Mouse (Mus musculus) lung, postnatal 0 days (tissue): ENCODE results near the gene Fam155a. TPM values are rescaled to one million over a fixed set of nuclear protein-coding genes. Genes with fewer than 3 reads are reported as not detected.

Experiments used
- ATAC-seq: fragments of 200-750 bp; cut with Nextera tagmentation; 2 replicates; pipeline ENCODE4 v1.8.0; 2017; ENCODE audit warnings: moderate library complexity
- DNase-seq: peaks from one replicate; pipeline ENCODE4 v3.0.0-alpha.2; 2016; ENCODE audit warnings: low spot score
- H3K27ac ChIP-seq: fragments of 300-500 bp; sonication (generic); 2 replicates; pipeline ENCODE4 v1.5.1; 2014; ENCODE audit warnings: antibody characterized with exemption, mild to moderate bottlenecking, low read length, mixed read lengths
- H3K27me3 ChIP-seq: fragments of 300-500 bp; sonication (generic); replicated peaks from 2 replicates; pipeline ENCODE4 v1.6.1; 2014; ENCODE audit warnings: low read length, mixed read lengths; ENCODE audit not compliant: insufficient read depth
- H3K36me3 ChIP-seq: fragments of 300-500 bp; sonication (generic); 2 replicates; pipeline ENCODE4 v1.6.1; 2014; ENCODE audit warnings: low read length, mixed read lengths; ENCODE audit not compliant: insufficient read depth
- H3K4me1 ChIP-seq: fragments of 300-500 bp; sonication (generic); 2 replicates; pipeline ENCODE4 v1.6.1; 2014; ENCODE audit warnings: antibody characterized with exemption, low read depth, low read length, mixed read lengths; ENCODE audit not compliant: insufficient read depth
- H3K4me2 ChIP-seq: fragments of 300-500 bp; sonication (generic); replicated peaks from 2 replicates; pipeline ENCODE4 v1.6.1; 2014; ENCODE audit warnings: low read depth, mild to moderate bottlenecking, low read length, moderate library complexity, mixed read lengths
- H3K4me3 ChIP-seq: fragments of 300-500 bp; sonication (generic); 2 replicates; pipeline ENCODE4 v1.5.1; 2014; ENCODE audit warnings: low read depth, low read length
- H3K9ac ChIP-seq: fragments of 300-500 bp; sonication (generic); replicated peaks from 2 replicates; pipeline ENCODE4 v1.6.1; 2014; ENCODE audit warnings: low read depth, mild to moderate bottlenecking
- H3K9me3 ChIP-seq: fragments of 300-500 bp; sonication (generic); 2 replicates; pipeline ENCODE4 v1.6.1; 2016; ENCODE audit warnings: low read length, mixed read lengths
- CTCF ChIP-seq: IDR thresholded peaks from 2 replicates; pipeline ENCODE4 v1.5.1; 2016; ENCODE audit warnings: antibody characterized with exemption, mild to moderate bottlenecking
- EP300 ChIP-seq: IDR thresholded peaks from 2 replicates; pipeline ENCODE4 v1.6.1; 2016; ENCODE audit warnings: antibody characterized with exemption, mild to moderate bottlenecking, control low read depth
- WGBS: fragments of 180-500 bp; shearing (Covaris S2); extraction: QIAGEN DNeasy Blood & Tissue Kit; methylation state at CpG from one replicate; pipeline ENCODE4 v1.1.7; 2014; 5-methylcytosine and 5-hydroxymethylcytosine counted together
- polyA plus RNA-seq: library from polyadenylated mRNA; unstranded; fragments of >200 nt; fragmentation: Nextera tagmentation; extraction: Ambion mirVana; gene quantifications from 2 replicates; pipeline ENCODE4 v1.2.1, GENCODE M21; 2015

Gene Fam155a
- polyA plus RNA-seq, 1 experiment from 2014 or later, result 0.11 TPM

- no peaks in the 10 kb centered on the region for H3K27me3 ChIP-seq
- no peak overlapping the region for H3K9ac ChIP-seq
- no peak overlapping the region for H3K4me2 ChIP-seq
- 46% methylated on average over 2 of the region's 2 CpGs for WGBS
- ATAC-seq (no peak), DNase-seq (no peak)
- no peak overlapping the region for H3K4me3 ChIP-seq
- TF ChIP-seq EP300, result no peak
- TF ChIP-seq CTCF, result no peak
- no peaks in the 10 kb centered on the region for H3K36me3 ChIP-seq
- H3K27ac ChIP-seq, result no peak overlapping the region
- no peaks in the 10 kb centered on the region for H3K4me1 ChIP-seq
- no peaks in the 10 kb centered on the region for H3K9me3 ChIP-seq
These were observed 438.2 kb downstream of the Fam155a start for GRCm38 (mm10) chr8:9332766-9333165.

- ATAC-seq (no peak), DNase-seq (peak; percentile 56)
- 28% methylated on average over 8 of the region's 8 CpGs for WGBS
- TF ChIP-seq CTCF, result no peak
- Histone ChIP-seq H3K4me1 (no peaks in the 10 kb centered on the region), H3K9ac (no peak overlapping the region), H3K27me3 (no peaks in the 10 kb centered on the region), H3K36me3 (no peaks in the 10 kb centered on the region), H3K27ac (no peak overlapping the region), H3K4me3 (no peak overlapping the region), H3K9me3 (no peaks in the 10 kb centered on the region), H3K4me2 (no peak overlapping the region)
These were observed 461.5 kb downstream of the Fam155a start for GRCm38 (mm10) chr8:9309456-9309855.

- 66% methylated on average over 6 of the region's 6 CpGs for WGBS
- Histone ChIP-seq H3K4me1 (no peaks in the 10 kb centered on the region), H3K4me3 (no peak overlapping the region), H3K27me3 (no peaks in the 10 kb centered on the region), H3K9me3 (no peaks in the 10 kb centered on the region), H3K9ac (no peak overlapping the region), H3K27ac (no peak overlapping the region), H3K36me3 (no peaks in the 10 kb centered on the region), H3K4me2 (no peak overlapping the region)
- DNase-seq (no peak), ATAC-seq (no peak)
- no peak for TF ChIP-seq CTCF
- no peak for TF ChIP-seq EP300
These were observed 467.3 kb downstream of the Fam155a start for GRCm38 (mm10) chr8:9303526-9304135.

GRCm38 (mm10) chr8:9295046-9295445 is 475.9 kb downstream of the Fam155a start:
- DNase-seq, result no peak
- Histone ChIP-seq H3K36me3 (no peaks in the 10 kb centered on the region), H3K27me3 (no peaks in the 10 kb centered on the region), H3K4me1 (no peaks in the 10 kb centered on the region), H3K27ac (no peak overlapping the region), H3K4me2 (no peak overlapping the region), H3K4me3 (no peak overlapping the region), H3K9me3 (no peaks in the 10 kb centered on the region), H3K9ac (no peak overlapping the region)
- WGBS, result 54% methylated on average over 2 of the region's 2 CpGs
- no peak for ATAC-seq
- TF ChIP-seq CTCF, result no peak

GRCm38 (mm10) chr8:9292532-9292931 is 478.4 kb downstream of the Fam155a start:
- H3K27ac ChIP-seq, result no peak overlapping the region
- WGBS, result 48% methylated on average over 2 of the region's 2 CpGs
- H3K4me2 ChIP-seq, result no peak overlapping the region
- no peaks in the 10 kb centered on the region for H3K27me3 ChIP-seq
- no peaks in the 10 kb centered on the region for H3K36me3 ChIP-seq
- H3K9ac ChIP-seq, result no peak overlapping the region
- H3K4me1 ChIP-seq, result no peaks in the 10 kb centered on the region
- TF ChIP-seq CTCF (no peak), EP300 (no peak)
- H3K4me3 ChIP-seq, result no peak overlapping the region
- no peak for DNase-seq
- no peak for ATAC-seq
- no peaks in the 10 kb centered on the region for H3K9me3 ChIP-seq

GRCm38 (mm10) chr8:9288015-9288729 is 482.8 kb downstream of the Fam155a start:
- no peak overlapping the region for H3K4me3 ChIP-seq
- H3K4me1 ChIP-seq, result no peaks in the 10 kb centered on the region
- H3K4me2 ChIP-seq, result no peak overlapping the region
- TF ChIP-seq CTCF (no peak), EP300 (no peak)
- DNase-seq, result no peak
- H3K27ac ChIP-seq, result no peak overlapping the region
- no peaks in the 10 kb centered on the region for H3K9me3 ChIP-seq
- no peak for ATAC-seq
- 17% methylated on average over 8 of the region's 8 CpGs for WGBS
- no peaks in the 10 kb centered on the region for H3K36me3 ChIP-seq
- H3K27me3 ChIP-seq, result no peaks in the 10 kb centered on the region
- H3K9ac ChIP-seq, result no peak overlapping the region
